12 mouse cellular contexts compared by ENCODE assay signal in the genomic region with DNA sequence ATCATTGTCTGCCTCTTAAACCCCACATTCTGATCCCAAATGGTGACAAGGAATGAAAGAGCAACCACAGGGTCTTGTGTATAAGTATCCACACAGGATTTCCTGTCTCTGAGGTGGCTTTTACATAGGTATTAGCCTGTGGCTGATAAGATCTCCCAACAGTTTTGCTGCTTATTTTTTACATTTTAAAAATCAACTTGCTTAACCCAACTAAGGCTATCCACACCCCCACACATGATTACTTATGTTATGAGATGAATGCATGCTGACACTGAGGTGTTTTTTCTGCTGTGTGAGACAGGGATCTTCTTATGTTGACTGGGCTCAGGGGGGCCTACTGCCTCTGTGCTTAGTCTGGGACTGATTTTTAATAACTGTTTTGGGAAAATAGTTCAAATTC. TPM values are rescaled to one million over a fixed set of nuclear protein-coding genes. Genes with fewer than 3 reads are reported as not detected.
A peak's percentile ranks its signal among the peaks of the same experiment; 100 is the strongest.
DNase-seq lines count a peak whose midpoint lies in the region; ATAC-seq and TF ChIP-seq lines count a peak whose summit lies in the region.
"Had no signal": no experiment of that assay in that cellular context is flagged by ENCODE, and none has a peak within 500 bp of the region (broad histone marks: within the 10 kb centered on the region; RNA-seq: fewer than 3 reads in every experiment).

No protein-coding gene starts in this region.

- no peak for ATAC-seq in heart, postnatal 0 days (ENCODE audit: insufficient read depth, low read depth)
- no peak for ATAC-seq in midbrain, embryonic 11.5 days (ENCODE audit: low FRiP score)
- ATAC-seq: forebrain, postnatal 0 days; Patski had no signal

- H3K36me3 ChIP-seq in heart, postnatal 0 days (replicated peaks; ENCODE audit: control insufficient read depth, insufficient read depth, low read length): no peaks in the 10 kb centered on the region
- H3K36me3 ChIP-seq in midbrain, embryonic 10.5 days: no peaks in the 10 kb centered on the region
- H3K36me3 ChIP-seq in midbrain, embryonic 11.5 days (ENCODE audit: control insufficient read depth, insufficient read depth, low read length): no peaks in the 10 kb centered on the region
- H3K36me3 ChIP-seq: hindbrain, embryonic 15.5 days had no signal

- no peak for DNase-seq in heart, postnatal 0 days (ENCODE audit: low spot score)
- no peak for DNase-seq in heart, postnatal 4 days
- no peak for DNase-seq in midbrain, embryonic 10.5 days (ENCODE audit: low spot score)
- no peak for DNase-seq in midbrain, embryonic 11.5 days (ENCODE audit: low spot score, missing footprints)
- no peak for DNase-seq in T-cell, adult 2 months (ENCODE audit: low spot score)
- DNase-seq in adrenal gland, adult 18-20 months (ENCODE audit: low spot score in 2 of 2): no peak
- DNase-seq: cerebellum, postnatal 14 days; forebrain, postnatal 0 days; lung, postnatal 36 days had no signal

- TF ChIP-seq POLR2A in embryonic fibroblast, embryonic 13.5 days (IDR thresholded peaks at IDR 0.05; ENCODE audit: low read depth, low read length): no peak; the same call in 1 of the 2 replicates

- H3K27me3 ChIP-seq in heart, postnatal 0 days (ENCODE audit: control insufficient read depth, insufficient read depth, low read length): 0 out of 2 replicates have a peak, but pooled peaks cover 2% of the 10 kb centered on the region
- H3K27me3 ChIP-seq in midbrain, embryonic 10.5 days (ENCODE audit: low read depth, poor library complexity, severe bottlenecking): no peaks in the 10 kb centered on the region
- H3K27me3 ChIP-seq in midbrain, embryonic 11.5 days (ENCODE audit: control insufficient read depth, insufficient read depth, low read length): no peaks in the 10 kb centered on the region
- H3K27me3 ChIP-seq: Patski had no signal

- peak overlapping the region; percentile 94; the same call in 1 of the 2 replicates for H3K27ac ChIP-seq in heart, postnatal 0 days (ENCODE audit: low read depth)
- H3K27ac ChIP-seq in midbrain, embryonic 10.5 days (replicated peaks): no peak overlapping the region
- H3K27ac ChIP-seq in midbrain, embryonic 11.5 days (ENCODE audit: low read depth, low read length): no peak overlapping the region
- H3K27ac ChIP-seq in embryonic fibroblast, embryonic 13.5 days (ENCODE audit: insufficient read depth, low read length): peak overlapping the region; percentile 99

- H3K4me1 ChIP-seq in heart, postnatal 0 days (ENCODE audit: control insufficient read depth, insufficient read depth): peaks cover 17% of the 10 kb centered on the region
- peaks cover 23% of the 10 kb centered on the region for H3K4me1 ChIP-seq in midbrain, embryonic 10.5 days
- H3K4me1 ChIP-seq in midbrain, embryonic 11.5 days (ENCODE audit: control insufficient read depth, insufficient read depth, low read length): peaks cover 7% of the 10 kb centered on the region
- peaks cover 8% of the 10 kb centered on the region for H3K4me1 ChIP-seq in embryonic fibroblast, embryonic 13.5 days (ENCODE audit: control insufficient read depth, insufficient read depth, low read length)

- no peak overlapping the region; the same call in 1 of the 2 replicates for H3K4me2 ChIP-seq in heart, postnatal 0 days (ENCODE audit: low read depth, low read length)
- H3K4me2 ChIP-seq in midbrain, embryonic 11.5 days: no peak overlapping the region

- no peak overlapping the region for H3K9ac ChIP-seq in heart, postnatal 0 days (replicated peaks; ENCODE audit: low read depth, low read length)
- no peak overlapping the region for H3K9ac ChIP-seq in midbrain, embryonic 11.5 days (ENCODE audit: low read length)
- H3K9ac ChIP-seq: forebrain, postnatal 0 days had no signal

- TF ChIP-seq CTCF in heart, postnatal 0 days (IDR thresholded peaks at IDR 0.05; ENCODE audit: low read depth): no peak
- no peak for TF ChIP-seq CTCF in embryonic fibroblast, embryonic 13.5 days (IDR thresholded peaks at IDR 0.05; ENCODE audit: borderline replicate concordance, insufficient read depth, low read length)

- TF ChIP-seq EP300 in heart, postnatal 0 days (IDR thresholded peaks at IDR 0.05; ENCODE audit: low read depth): no peak

- H3K4me3 ChIP-seq in heart, postnatal 0 days (ENCODE audit: low read depth, low read length): no peak overlapping the region
- 0 out of 2 replicates have a peak overlapping the region, but pooled peaks have one; percentile 85 for H3K4me3 ChIP-seq in midbrain, embryonic 10.5 days
- H3K4me3 ChIP-seq in midbrain, embryonic 11.5 days (ENCODE audit: low read depth, low read length): no peak overlapping the region
- no peak overlapping the region for H3K4me3 ChIP-seq in embryonic fibroblast, embryonic 13.5 days (ENCODE audit: insufficient read depth, low read length)

- no peaks in the 10 kb centered on the region for H3K9me3 ChIP-seq in heart, postnatal 0 days (replicated peaks; ENCODE audit: control insufficient read depth, low read length)
- no peaks in the 10 kb centered on the region for H3K9me3 ChIP-seq in midbrain, embryonic 10.5 days (replicated peaks)
- H3K9me3 ChIP-seq in midbrain, embryonic 11.5 days (ENCODE audit: control insufficient read depth, low read length): no peaks in the 10 kb centered on the region
- H3K9me3 ChIP-seq: hindbrain, embryonic 15.5 days had no signal

RNA-seq across cellular contexts. Expression of a gene that starts 1.3 kb away (rescaled TPM):
- 23.2 and 66.4 TPM in 2 replicates for total RNA-seq in heart, postnatal 0 days (2014; rRNA removed; ENCODE audit: low replicate concordance)
- 37.4 and 42.1 TPM in 2 replicates for polyA plus RNA-seq in heart, postnatal 0 days (2015; fragmentation: Nextera tagmentation; extraction: Ambion mirVana)
- total RNA-seq in heart, postnatal 4 days (2021): 10 to 100 TPM; 57.2 to 64.7 TPM
- 28.8 and 29.2 TPM in 2 replicates for polyA plus RNA-seq in midbrain, embryonic 10.5 days (2016; fragmentation: Nextera tagmentation; extraction: Ambion mirVana)
- polyA plus RNA-seq in midbrain, embryonic 11.5 days (2014; fragmentation: Nextera tagmentation; extraction: Ambion mirVana): 40.5 and 41.7 TPM in 2 replicates
- 219 and 315 TPM in 2 replicates for polyA plus RNA-seq in embryonic fibroblast, embryonic 13.5 days (2011; ENCODE audit: insufficient read length, low read depth, missing spikeins)
- 100 to 1,000 TPM in 1 of 2 experiments, 10 to 100 TPM in 1; 92.2 to 113 TPM for total RNA-seq in adrenal gland, adult 18-20 months (2021)

Comparison
In these comparisons a context has a peak if more than half of its experiments do, and no peak if none do; other contexts are left out.
1. H3K27ac ChIP-seq: peak in heart, postnatal 0 days (single experiment) and embryonic fibroblast, embryonic 13.5 days (single experiment); none in midbrain, embryonic 10.5 days (single experiment) and midbrain, embryonic 11.5 days (single experiment).